Comparison of ENCODE assay signal across 26 mouse cellular contexts in genomic region chr13:99127716-99128115, GRCm38 (mm10). TPM values are rescaled to one million over a fixed set of nuclear protein-coding genes. Genes with fewer than 3 reads are reported as not detected.
A peak's percentile ranks its signal among the peaks of the same experiment; 100 is the strongest.
DNase-seq lines count a peak whose midpoint lies in the region; ATAC-seq and TF ChIP-seq lines count a peak whose summit lies in the region.
"Had no signal": no experiment of that assay in that cellular context is flagged by ENCODE, and none has a peak within 500 bp of the region (broad histone marks: within the 10 kb centered on the region; RNA-seq: fewer than 3 reads in every experiment).

No protein-coding gene starts in this region.

- intact Hi-C loops in heart, adult 2 months (cut with DNase I), result loop anchor here (2.0 to 5.0 kb wide), 4 partner anchors 70 to 189 kb away; no protein-coding TSS in a partner anchor
- intact Hi-C loops in heart, postnatal 25 days (cut with DNase I), result loop anchor here (5.0 kb wide), 1 partner anchor 70 kb away; no protein-coding TSS in a partner anchor

- no peak overlapping the region for H3K4me3 ChIP-seq in heart, adult 2 months
- no peak overlapping the region for H3K4me3 ChIP-seq in midbrain, embryonic 11.5 days (ENCODE audit: low read depth, low read length)
- no peak overlapping the region for H3K4me3 ChIP-seq in midbrain, embryonic 14.5 days (replicated peaks; ENCODE audit: low read depth, low read length)
- H3K4me3 ChIP-seq: embryonic facial prominence, embryonic 12.5 days; forebrain, embryonic 15.5 days; heart, embryonic 13.5 days; hindbrain, embryonic 13.5 days; liver, embryonic 15.5 days; lung, embryonic 15.5 days; midbrain, embryonic 15.5 days had no signal

- peak; percentile 64 for DNase-seq in gastrocnemius, adult 18-20 months (ENCODE audit: low spot score)
- no peak for DNase-seq in gastrocnemius, postnatal 10 days
- peak in 1 of 2 experiments; percentile 27 for DNase-seq in heart, adult 2 months
- DNase-seq in heart, postnatal 25 days (ENCODE audit: low spot score), result no peak
- peak; percentile 60 for DNase-seq in midbrain, embryonic 11.5 days (ENCODE audit: low spot score, missing footprints)
- no peak for DNase-seq in midbrain, embryonic 14.5 days
- peak; percentile 80 for DNase-seq in skeletal muscle tissue, adult 2 months (ENCODE audit: low read depth, low spot score)
- DNase-seq: adrenal gland, postnatal 14 days; embryo, embryonic 11 days; kidney, adult 9 months; layer of hippocampus, postnatal 36 days; left cerebral cortex, postnatal 4 days; right cerebral cortex, adult 18-20 months; thymus, adult 18-20 months; thymus, postnatal 25 days had no signal

- 44% methylated on average over 5 of the region's 5 CpGs for WGBS in heart, adult 2 months
- 87% methylated on average over 5 of the region's 5 CpGs for WGBS in midbrain, embryonic 11.5 days
- WGBS in midbrain, embryonic 14.5 days, result 81% methylated on average over 5 of the region's 5 CpGs

- no peaks in the 10 kb centered on the region for H3K36me3 ChIP-seq in heart, adult 2 months (ENCODE audit: control insufficient read depth, insufficient read depth, low read length)
- H3K36me3 ChIP-seq in midbrain, embryonic 11.5 days (ENCODE audit: control insufficient read depth, insufficient read depth, low read length), result no peaks in the 10 kb centered on the region
- H3K36me3 ChIP-seq in midbrain, embryonic 14.5 days (ENCODE audit: control insufficient read depth, insufficient read depth, low read length), result no peaks in the 10 kb centered on the region
- H3K36me3 ChIP-seq: embryonic facial prominence, embryonic 12.5 days; forebrain, embryonic 15.5 days; heart, embryonic 13.5 days; hindbrain, embryonic 13.5 days; liver, embryonic 15.5 days; lung, embryonic 15.5 days; midbrain, embryonic 15.5 days had no signal

- peaks cover 16% of the 10 kb centered on the region for H3K4me1 ChIP-seq in heart, adult 2 months (ENCODE audit: control insufficient read depth, insufficient read depth, low read length)
- H3K4me1 ChIP-seq in midbrain, embryonic 11.5 days (ENCODE audit: control insufficient read depth, insufficient read depth, low read length), result no peaks in the 10 kb centered on the region
- no peaks in the 10 kb centered on the region for H3K4me1 ChIP-seq in midbrain, embryonic 14.5 days (ENCODE audit: control insufficient read depth, insufficient read depth, low read length)
- H3K4me1 ChIP-seq: forebrain, embryonic 15.5 days; midbrain, embryonic 15.5 days had no signal

- H3K79me2 ChIP-seq in heart, adult 2 months (replicated peaks; ENCODE audit: control insufficient read depth, insufficient read depth, low read length), result no peaks in the 10 kb centered on the region

- no peak for TF ChIP-seq CTCF in heart, adult 2 months (IDR thresholded peaks at IDR 0.05)

- peak overlapping the region; percentile 68 for H3K27ac ChIP-seq in heart, adult 2 months
- H3K27ac ChIP-seq in midbrain, embryonic 11.5 days (ENCODE audit: low read depth, low read length), result no peak overlapping the region
- H3K27ac ChIP-seq in midbrain, embryonic 14.5 days (replicated peaks; ENCODE audit: low read depth, low read length), result no peak overlapping the region
- H3K27ac ChIP-seq: embryonic facial prominence, embryonic 12.5 days; forebrain, embryonic 15.5 days; heart, embryonic 13.5 days; hindbrain, embryonic 13.5 days; liver, embryonic 15.5 days; lung, embryonic 15.5 days; macrophage; midbrain, embryonic 15.5 days; stomach, postnatal 0 days had no signal

- TF ChIP-seq POLR2A in heart, adult 2 months (IDR thresholded peaks at IDR 0.05; ENCODE audit: insufficient read depth, low read depth, low read length), result no peak

- no peaks in the 10 kb centered on the region for H3K9me3 ChIP-seq in midbrain, embryonic 11.5 days (ENCODE audit: control insufficient read depth, low read length)
- no peaks in the 10 kb centered on the region for H3K9me3 ChIP-seq in midbrain, embryonic 14.5 days (ENCODE audit: control insufficient read depth, low read length)
- H3K9me3 ChIP-seq: embryonic facial prominence, embryonic 12.5 days; forebrain, embryonic 15.5 days; heart, embryonic 13.5 days; hindbrain, embryonic 13.5 days; liver, embryonic 15.5 days; lung, embryonic 15.5 days; midbrain, embryonic 15.5 days had no signal

- no peaks in the 10 kb centered on the region for H3K27me3 ChIP-seq in heart, adult 2 months (ENCODE audit: control insufficient read depth, insufficient read depth, low read length)
- H3K27me3 ChIP-seq in midbrain, embryonic 11.5 days (ENCODE audit: control insufficient read depth, insufficient read depth, low read length), result no peaks in the 10 kb centered on the region
- H3K27me3 ChIP-seq in midbrain, embryonic 14.5 days (ENCODE audit: control insufficient read depth, insufficient read depth, low read length), result no peaks in the 10 kb centered on the region
- H3K27me3 ChIP-seq: embryonic facial prominence, embryonic 12.5 days; forebrain, embryonic 15.5 days; heart, embryonic 13.5 days; hindbrain, embryonic 13.5 days; liver, embryonic 15.5 days; lung, embryonic 15.5 days; midbrain, embryonic 15.5 days had no signal

- H3K9ac ChIP-seq in heart, adult 2 months (ENCODE audit: low read depth, low read length), result no peak overlapping the region
- no peak overlapping the region for H3K9ac ChIP-seq in midbrain, embryonic 11.5 days (ENCODE audit: low read length)
- no peak overlapping the region for H3K9ac ChIP-seq in midbrain, embryonic 14.5 days (replicated peaks; ENCODE audit: low read length)
- H3K9ac ChIP-seq: embryonic facial prominence, embryonic 12.5 days; forebrain, embryonic 15.5 days; heart, embryonic 13.5 days; hindbrain, embryonic 13.5 days; liver, embryonic 15.5 days; lung, embryonic 15.5 days; midbrain, embryonic 15.5 days had no signal

- ATAC-seq in midbrain, embryonic 11.5 days (ENCODE audit: low FRiP score), result no peak
- no peak for ATAC-seq in midbrain, embryonic 14.5 days (ENCODE audit: low FRiP score, low TSS enrichment)
- ATAC-seq: CD4-positive, CD25-positive, alpha-beta regulatory T cell, adult 4 months; forebrain, embryonic 15.5 days; intestine, postnatal 0 days; midbrain, embryonic 15.5 days had no signal

- H3K4me2 ChIP-seq in midbrain, embryonic 11.5 days, result no peak overlapping the region
- no peak overlapping the region for H3K4me2 ChIP-seq in midbrain, embryonic 14.5 days (ENCODE audit: low read length)
- H3K4me2 ChIP-seq: embryonic facial prominence, embryonic 12.5 days; forebrain, embryonic 15.5 days; heart, embryonic 13.5 days; hindbrain, embryonic 13.5 days; liver, embryonic 15.5 days; lung, embryonic 15.5 days; midbrain, embryonic 15.5 days had no signal

- TF ChIP-seq EP300 in heart, adult 2 months (IDR thresholded peaks at IDR 0.05; ENCODE audit: insufficient read depth, low read depth, low read length), result no peak

RNA-seq across cellular contexts. Expression of gene Zfp366, which starts 56.9 kb away (rescaled TPM):
- total RNA-seq in gastrocnemius, adult 18-20 months (2021), result 1 to 10 TPM; 3.8 to 3.9 TPM
- total RNA-seq in gastrocnemius, postnatal 10 days (2021), result 1 to 10 TPM; 6.1 to 6.5 TPM
- 10 to 100 TPM in 1 of 2 experiments, 1 to 10 TPM in 1; 9.7 to 14.4 TPM for total RNA-seq in heart, adult 2 months (2021)
- 5.0 and 7.8 TPM in 2 replicates for polyA plus RNA-seq in heart, adult 2 months (2012; rRNA removed)
- total RNA-seq in heart, postnatal 25 days (2021), result 10 to 100 TPM in 1 of 2 experiments, 1 to 10 TPM in 1; 8.9 to 11.6 TPM
- polyA plus RNA-seq in midbrain, embryonic 11.5 days (2014; fragmentation: Nextera tagmentation; extraction: Ambion mirVana), result 0.75 and 0.87 TPM in 2 replicates
- polyA plus RNA-seq in midbrain, embryonic 14.5 days (2014; fragmentation: Nextera tagmentation; extraction: Ambion mirVana), result 0.43 and 0.79 TPM in 2 replicates

Comparison
In these comparisons a context has a peak if more than half of its experiments do, and no peak if none do; other contexts are left out.
1. DNase-seq: peak in gastrocnemius, adult 18-20 months (single experiment), midbrain, embryonic 11.5 days (single experiment) and skeletal muscle tissue, adult 2 months (single experiment); none in gastrocnemius, postnatal 10 days (single experiment), heart, postnatal 25 days (single experiment) and midbrain, embryonic 14.5 days (single experiment).